Mouse (Mus musculus) brain, embryonic 14.5 days (tissue): Measurements from ENCODE around the gene Zfp85. TPM values are rescaled to one million over a fixed set of nuclear protein-coding genes. Genes with fewer than 3 reads are reported as not detected.

Experiments used
- DNase-seq: peaks from one replicate; pipeline ENCODE4 v3.0.0-alpha.2; 2011; ENCODE audit warnings: low read depth
- CTCF ChIP-seq: fragments of 200-500 bp; IDR thresholded peaks from 2 replicates; pipeline ENCODE4 v1.5.1; 2012; ENCODE audit warnings: inconsistent platforms, mild to moderate bottlenecking, moderate library complexity, borderline replicate concordance; ENCODE audit not compliant: insufficient read depth, insufficient read length; ENCODE audit errors: extremely low read depth
- POLR2A ChIP-seq: fragments of 200-500 bp; IDR thresholded peaks from 2 replicates; pipeline ENCODE4 v1.6.1; 2012; ENCODE audit warnings: mild to moderate bottlenecking, inconsistent platforms, borderline replicate concordance; ENCODE audit not compliant: poor library complexity, insufficient read depth, insufficient read length, severe bottlenecking; ENCODE audit errors: extremely low read depth
- polyA plus RNA-seq: library from polyadenylated mRNA; depleted of rRNA; stranded (reverse); fragments of >200 nt; gene quantifications from 2 replicates; pipeline ENCODE4 v1.2.3, GENCODE M21; 2012; rRNA removed

Gene Zfp85
- polyA plus RNA-seq, 1 experiment = 4.6 TPM

DNA sequence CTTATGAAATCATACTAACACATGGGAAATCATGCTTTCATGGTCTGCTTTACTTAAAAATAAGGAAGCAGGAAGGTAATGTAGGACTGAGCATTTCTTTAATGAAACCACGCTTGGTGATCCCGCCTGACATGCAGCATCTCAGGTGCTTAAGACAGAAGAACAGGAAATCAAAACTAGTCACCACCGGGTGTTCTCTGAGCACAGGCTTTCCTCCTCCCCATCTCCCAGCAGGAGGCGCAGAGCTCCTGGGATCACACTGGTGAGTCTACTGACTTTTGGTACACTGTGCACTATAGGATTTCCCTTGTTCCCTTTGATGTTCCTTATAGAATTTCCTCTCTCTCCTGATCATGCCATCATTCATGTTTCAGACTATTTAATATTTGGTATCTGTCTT lies 25.6 kb downstream of the Zfp85 start:
- peak; percentile 46 for DNase-seq

DNA sequence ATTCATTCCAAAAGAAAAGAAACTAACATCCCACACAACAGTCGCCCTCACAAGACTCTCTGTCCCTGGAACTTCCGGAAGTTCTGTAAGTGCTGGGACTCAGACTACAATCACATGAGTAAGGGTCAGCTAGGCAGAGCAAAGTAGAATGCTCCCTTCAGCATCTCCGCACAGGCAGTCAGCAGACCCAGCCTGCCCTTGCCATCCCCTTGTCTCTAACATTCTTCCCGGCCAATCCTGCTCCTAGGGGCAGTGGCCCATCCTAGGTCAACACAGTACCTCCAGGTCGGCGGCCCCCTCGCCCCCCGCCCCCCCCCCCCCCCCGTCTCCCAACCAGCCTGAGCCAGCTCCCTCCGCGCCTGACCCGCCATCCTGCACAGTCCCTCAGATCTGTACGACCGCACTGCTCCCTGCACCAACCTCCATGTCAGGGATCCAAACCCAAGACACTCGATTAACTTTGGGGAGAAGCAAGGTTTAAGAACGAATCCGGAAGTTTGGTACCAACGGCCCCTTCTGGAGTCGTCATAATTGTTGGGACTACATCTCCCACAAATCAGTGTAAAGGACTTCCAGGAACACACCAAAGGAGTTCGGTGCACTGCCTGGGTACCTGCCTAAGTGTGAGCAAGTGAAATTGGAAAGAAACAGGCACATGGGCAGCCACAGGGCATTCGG lies 26.2 kb downstream of the Zfp85 start, which contains the start of gene Zfp65:
Zfp65 (minus strand) TSS at position 533 of the 678 bp plus-strand sequence.
- TF ChIP-seq CTCF (no peak), POLR2A (0 out of 2 replicates have a peak, but pooled peaks have one; percentile 15)
- peak; percentile 89 for DNase-seq

More for the DNA sequence above, 25.6 kb downstream of the Zfp85 start:
- TF ChIP-seq CTCF = peak; percentile 14; the same call in 1 of the 2 replicates

DNA sequence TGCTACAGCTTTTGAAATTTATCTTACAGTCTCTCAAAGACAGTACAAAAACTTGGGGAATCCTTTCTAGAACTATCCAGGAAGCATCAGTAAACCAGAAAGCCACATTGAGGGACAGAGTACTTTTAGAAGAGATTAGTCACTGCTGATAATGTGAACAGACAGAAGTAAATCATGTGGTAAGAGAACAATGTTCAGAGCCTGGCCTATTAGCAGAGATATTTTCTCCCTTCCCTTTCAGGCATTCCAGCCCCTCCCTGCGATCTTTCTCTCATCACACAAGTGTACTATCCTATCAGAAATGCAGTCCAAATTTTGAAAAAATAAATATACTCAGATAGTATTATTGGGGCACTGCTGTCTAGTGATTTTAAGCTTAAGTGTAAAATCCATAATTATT lies 26.9 kb downstream of the Zfp85 start:
- TF ChIP-seq POLR2A (no peak), CTCF (no peak)

DNA sequence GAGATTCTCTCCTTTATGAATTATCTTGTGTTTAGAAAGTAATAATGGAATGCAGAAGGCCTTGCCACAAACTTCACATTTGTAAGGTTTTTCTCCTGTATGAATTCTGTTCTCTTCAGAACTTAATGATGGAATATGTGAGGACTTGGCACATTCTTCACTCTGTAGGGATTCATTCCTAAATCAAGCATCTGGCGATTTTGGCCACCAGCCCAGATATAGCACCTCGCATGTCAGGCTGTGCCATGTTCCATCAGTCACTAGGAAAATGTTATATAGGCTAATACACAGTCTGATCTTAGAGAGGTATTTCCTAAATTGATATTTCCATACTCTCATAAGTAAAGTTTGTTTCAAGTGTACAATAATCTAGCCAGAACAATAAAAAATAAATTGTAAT lies 29.7 kb downstream of the Zfp85 start:
- peak; percentile 72 for DNase-seq

More for the DNA sequence above, 26.9 kb downstream of the Zfp85 start:
- no peak for DNase-seq

DNA sequence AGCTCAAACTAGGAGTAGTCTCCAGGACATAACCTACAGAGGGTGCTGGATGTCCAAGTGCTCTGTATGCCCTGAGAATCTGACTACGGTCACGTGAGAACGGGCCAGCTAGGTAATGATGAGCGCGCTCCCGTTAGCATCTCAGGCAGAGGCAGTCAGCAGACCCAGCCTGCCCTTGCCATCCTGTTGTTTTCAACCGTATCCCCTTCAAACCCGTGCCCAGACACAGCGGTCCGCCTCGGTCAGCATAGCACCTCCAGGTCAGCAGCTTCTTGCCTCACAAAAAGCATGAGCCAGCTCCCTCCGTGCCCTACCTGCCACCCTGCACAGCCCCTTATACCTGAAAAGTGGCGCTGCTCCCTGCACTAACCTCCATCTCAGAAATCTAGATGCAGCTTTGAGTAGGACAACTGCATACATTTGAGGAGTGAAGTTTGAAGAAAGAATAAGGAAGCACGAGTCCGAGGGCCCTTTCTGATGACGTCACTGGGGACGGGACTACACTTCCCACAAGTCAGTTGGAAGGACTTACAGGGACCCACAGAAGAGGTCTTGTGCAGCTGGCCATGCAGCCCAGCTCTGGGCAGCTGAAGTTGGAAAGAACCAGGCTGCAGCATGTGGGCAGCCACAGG lies 31.1 kb downstream of the Zfp85 start:
- TF ChIP-seq POLR2A = no peak
- no peak for TF ChIP-seq CTCF
- peak; percentile 98 for DNase-seq

Other genes with a start within 250 kb of the Zfp85 start
- not detected in 2 replicates for gene Gm26965, start 229.1 kb downstream of the Zfp85 start, polyA plus RNA-seq
- gene Zfp87, start 229.1 kb downstream of the Zfp85 start, polyA plus RNA-seq = 23.7 and 25.7 TPM in 2 replicates
- 8.5 and 9.0 TPM in 2 replicates for gene Zfp748, start 201.4 kb downstream of the Zfp85 start, polyA plus RNA-seq
- gene Zfp729b, start 145.5 kb downstream of the Zfp85 start, polyA plus RNA-seq = 2.7 and 3.3 TPM in 2 replicates
- gene Gm49345, start 117.5 kb downstream of the Zfp85 start, polyA plus RNA-seq = not detected in 2 replicates
- gene Zfp729a, start 117.4 kb downstream of the Zfp85 start, polyA plus RNA-seq = 3.6 and 4.3 TPM in 2 replicates
- 9.9 and 12.2 TPM in 2 replicates for gene Zfp738, start 68.2 kb downstream of the Zfp85 start, polyA plus RNA-seq
- gene Zfp65, start 26.1 kb downstream of the Zfp85 start, polyA plus RNA-seq = 7.3 and 10.3 TPM in 2 replicates
- gene Zfp493, start 24.5 kb upstream of the Zfp85 start, polyA plus RNA-seq = 2.5 and 2.8 TPM in 2 replicates
- gene Zfp273, start 58.5 kb upstream of the Zfp85 start, polyA plus RNA-seq = 4.7 and 5.8 TPM in 2 replicates
- 6.0 and 6.1 TPM in 2 replicates for gene Gm10037, start 75.9 kb upstream of the Zfp85 start, polyA plus RNA-seq
- not detected in 2 replicates for gene BC048507, start 108.1 kb upstream of the Zfp85 start, polyA plus RNA-seq